Mouse (Mus musculus): ENCODE results near the gene Stbd1. TPM values are rescaled to one million over a fixed set of nuclear protein-coding genes. Genes with fewer than 3 reads are reported as not detected.

Stbd1 gene
- polyA plus RNA-seq (2015; fragmentation: Nextera tagmentation; extraction: Ambion mirVana) = 131 TPM in 2 replicates

GRCm38 (mm10) chr5:92602691-92603690, at the start of gene Stbd1:
Stbd1 (plus strand) TSS chr5:92603041.
- Histone ChIP-seq H3K9me3 (no peaks in the 10 kb centered on the region), H3K4me1 (peaks cover 25% of the 10 kb centered on the region), H3K36me3 (peaks cover 16% of the 10 kb centered on the region), H3K4me3 (peak within 1 kb of the TSS; percentile 87), H3K4me2 (peak within 1 kb of the TSS; percentile 89), H3K9ac (peak within 1 kb of the TSS; percentile 94), H3K27ac (peak within 1 kb of the TSS; percentile 91), H3K27me3 (peaks cover 3% of the 10 kb centered on the region; the same call in 1 of the 2 replicates)
- WGBS = under 1% methylated on average over 63 of the region's 69 CpGs
- ATAC-seq (ENCODE audit: borderline replicate concordance, extremely low read depth, low FRiP score, low TSS enrichment) = peak; percentile 91

GRCm38 (mm10) chr5:92553939-92554338, 48.9 kb upstream of the Stbd1 start:
- peaks cover 4% of the 10 kb centered on the region; the same call in 1 of the 2 replicates for H3K4me1 ChIP-seq
- H3K4me2 ChIP-seq = no peak overlapping the region
- no peak overlapping the region for H3K4me3 ChIP-seq
- no peak overlapping the region for H3K27ac ChIP-seq
- no peaks in the 10 kb centered on the region for H3K9me3 ChIP-seq
- no peaks in the 10 kb centered on the region for H3K36me3 ChIP-seq
- H3K9ac ChIP-seq = no peak overlapping the region
- no peaks in the 10 kb centered on the region for H3K27me3 ChIP-seq
- 63% methylated on average over 3 of the region's 3 CpGs for WGBS
- ATAC-seq (ENCODE audit: borderline replicate concordance, extremely low read depth, low FRiP score, low TSS enrichment) = no peak

GRCm38 (mm10) chr5:92554443-92554842, 48.4 kb upstream of the Stbd1 start:
- H3K27ac ChIP-seq = no peak overlapping the region
- WGBS = 64% methylated on average over 4 of the region's 4 CpGs
- ATAC-seq (ENCODE audit: borderline replicate concordance, extremely low read depth, low FRiP score, low TSS enrichment) = no peak

GRCm38 (mm10) chr5:92554891-92555511, 47.8 kb upstream of the Stbd1 start, which contains the start of gene Fam47e:
Fam47e (plus strand) TSS chr5:92555069.
- Histone ChIP-seq H3K27me3 (no peaks in the 10 kb centered on the region), H3K4me1 (peaks cover 4% of the 10 kb centered on the region; the same call in 1 of the 2 replicates)
- ATAC-seq (ENCODE audit: borderline replicate concordance, extremely low read depth, low FRiP score, low TSS enrichment) = no peak

More at GRCm38 (mm10) chr5:92554443-92554842, 48.4 kb upstream of the Stbd1 start:
- H3K9ac ChIP-seq = no peak overlapping the region
- no peaks in the 10 kb centered on the region for H3K36me3 ChIP-seq
- peaks cover 4% of the 10 kb centered on the region; the same call in 1 of the 2 replicates for H3K4me1 ChIP-seq
- H3K4me2 ChIP-seq = no peak overlapping the region
- no peaks in the 10 kb centered on the region for H3K27me3 ChIP-seq
- no peaks in the 10 kb centered on the region for H3K9me3 ChIP-seq
- no peak overlapping the region for H3K4me3 ChIP-seq

GRCm38 (mm10) chr5:92555905-92556304, 46.9 kb upstream of the Stbd1 start:
- H3K27me3 ChIP-seq = no peaks in the 10 kb centered on the region
- no peak for ATAC-seq (ENCODE audit: borderline replicate concordance, extremely low read depth, low FRiP score, low TSS enrichment)
- WGBS = 94% methylated on average over 1 of the region's 1 CpGs
- H3K4me2 ChIP-seq = no peak overlapping the region
- no peak overlapping the region for H3K4me3 ChIP-seq
- no peak overlapping the region for H3K27ac ChIP-seq
- H3K4me1 ChIP-seq = peaks cover 4% of the 10 kb centered on the region; the same call in 1 of the 2 replicates
- H3K9me3 ChIP-seq = no peaks in the 10 kb centered on the region
- H3K36me3 ChIP-seq = no peaks in the 10 kb centered on the region
- no peak overlapping the region for H3K9ac ChIP-seq

More at GRCm38 (mm10) chr5:92554891-92555511, 47.8 kb upstream of the Stbd1 start, which contains the start of gene Fam47e:
- H3K9ac ChIP-seq = no peak within 1 kb of the TSS
- no peaks in the 10 kb centered on the region for H3K36me3 ChIP-seq
- H3K27ac ChIP-seq = no peak within 1 kb of the TSS
- no peak within 1 kb of the TSS for H3K4me3 ChIP-seq
- WGBS = 68% methylated on average over 16 of the region's 16 CpGs
- H3K9me3 ChIP-seq = no peaks in the 10 kb centered on the region
- H3K4me2 ChIP-seq = no peak within 1 kb of the TSS

- H3K4me1 ChIP-seq = peaks cover 4% of the 10 kb centered on the region; the same call in 1 of the 2 replicates
- H3K9ac ChIP-seq = no peak overlapping the region
- no peak overlapping the region for H3K4me2 ChIP-seq
- H3K27ac ChIP-seq = no peak overlapping the region
- H3K9me3 ChIP-seq = no peaks in the 10 kb centered on the region
- ATAC-seq (ENCODE audit: borderline replicate concordance, extremely low read depth, low FRiP score, low TSS enrichment) = no peak
- 90% methylated on average over 1 of the region's 1 CpGs for WGBS
- no peak overlapping the region for H3K4me3 ChIP-seq
- no peaks in the 10 kb centered on the region for H3K27me3 ChIP-seq
- no peaks in the 10 kb centered on the region for H3K36me3 ChIP-seq
Observed at GRCm38 (mm10) chr5:92557508-92557907, 45.3 kb upstream of the Stbd1 start.

- peak; percentile 64; the same call in 1 of the 2 replicates for ATAC-seq (ENCODE audit: borderline replicate concordance, extremely low read depth, low FRiP score, low TSS enrichment)
- H3K27ac ChIP-seq = no peak overlapping the region
- no peak overlapping the region for H3K4me3 ChIP-seq
- 65% methylated on average over 2 of the region's 2 CpGs for WGBS
- H3K4me1 ChIP-seq = no peaks in the 10 kb centered on the region; the same call in 1 of the 2 replicates
- no peaks in the 10 kb centered on the region for H3K27me3 ChIP-seq
- no peaks in the 10 kb centered on the region for H3K9me3 ChIP-seq
- H3K36me3 ChIP-seq = no peaks in the 10 kb centered on the region
- no peak overlapping the region for H3K9ac ChIP-seq
- H3K4me2 ChIP-seq = no peak overlapping the region
Observed at GRCm38 (mm10) chr5:92560201-92560600, 42.6 kb upstream of the Stbd1 start.

GRCm38 (mm10) chr5:92562002-92562401, 40.8 kb upstream of the Stbd1 start:
- H3K9ac ChIP-seq = no peak overlapping the region
- WGBS = 76% methylated on average over 13 of the region's 13 CpGs
- H3K4me3 ChIP-seq = no peak overlapping the region
- no peaks in the 10 kb centered on the region for H3K36me3 ChIP-seq
- H3K27ac ChIP-seq = no peak overlapping the region
- H3K27me3 ChIP-seq = no peaks in the 10 kb centered on the region
- H3K9me3 ChIP-seq = no peaks in the 10 kb centered on the region
- H3K4me2 ChIP-seq = no peak overlapping the region
- no peaks in the 10 kb centered on the region for H3K4me1 ChIP-seq
- ATAC-seq (ENCODE audit: borderline replicate concordance, extremely low read depth, low FRiP score, low TSS enrichment) = no peak

- Histone ChIP-seq H3K4me2 (no peak overlapping the region), H3K4me1 (no peaks in the 10 kb centered on the region), H3K9me3 (no peaks in the 10 kb centered on the region), H3K27me3 (no peaks in the 10 kb centered on the region), H3K36me3 (no peaks in the 10 kb centered on the region), H3K4me3 (no peak overlapping the region), H3K9ac (no peak overlapping the region), H3K27ac (no peak overlapping the region)
- 71% methylated on average over 4 of the region's 4 CpGs for WGBS
- ATAC-seq (ENCODE audit: borderline replicate concordance, extremely low read depth, low FRiP score, low TSS enrichment) = no peak
Observed at GRCm38 (mm10) chr5:92571232-92571631, 31.6 kb upstream of the Stbd1 start.

- 64% methylated on average over 14 of the region's 14 CpGs for WGBS
- Histone ChIP-seq H3K9me3 (no peaks in the 10 kb centered on the region), H3K36me3 (no peaks in the 10 kb centered on the region), H3K4me3 (no peak overlapping the region), H3K27ac (no peak overlapping the region), H3K27me3 (no peaks in the 10 kb centered on the region), H3K9ac (no peak overlapping the region), H3K4me1 (no peaks in the 10 kb centered on the region), H3K4me2 (no peak overlapping the region)
- ATAC-seq (ENCODE audit: borderline replicate concordance, extremely low read depth, low FRiP score, low TSS enrichment) = no peak
Observed at GRCm38 (mm10) chr5:92579559-92579958, 23.3 kb upstream of the Stbd1 start.

GRCm38 (mm10) chr5:92585932-92586331, 16.9 kb upstream of the Stbd1 start:
- ATAC-seq (ENCODE audit: borderline replicate concordance, extremely low read depth, low FRiP score, low TSS enrichment) = no peak
- Histone ChIP-seq H3K9ac (no peak overlapping the region), H3K4me3 (no peak overlapping the region), H3K27ac (no peak overlapping the region), H3K9me3 (no peaks in the 10 kb centered on the region), H3K27me3 (no peaks in the 10 kb centered on the region), H3K4me1 (no peaks in the 10 kb centered on the region), H3K4me2 (no peak overlapping the region), H3K36me3 (no peaks in the 10 kb centered on the region)
- WGBS = 36% methylated on average over 10 of the region's 10 CpGs
